9 mouse cellular contexts compared by ENCODE assay signal in the genomic region with DNA sequence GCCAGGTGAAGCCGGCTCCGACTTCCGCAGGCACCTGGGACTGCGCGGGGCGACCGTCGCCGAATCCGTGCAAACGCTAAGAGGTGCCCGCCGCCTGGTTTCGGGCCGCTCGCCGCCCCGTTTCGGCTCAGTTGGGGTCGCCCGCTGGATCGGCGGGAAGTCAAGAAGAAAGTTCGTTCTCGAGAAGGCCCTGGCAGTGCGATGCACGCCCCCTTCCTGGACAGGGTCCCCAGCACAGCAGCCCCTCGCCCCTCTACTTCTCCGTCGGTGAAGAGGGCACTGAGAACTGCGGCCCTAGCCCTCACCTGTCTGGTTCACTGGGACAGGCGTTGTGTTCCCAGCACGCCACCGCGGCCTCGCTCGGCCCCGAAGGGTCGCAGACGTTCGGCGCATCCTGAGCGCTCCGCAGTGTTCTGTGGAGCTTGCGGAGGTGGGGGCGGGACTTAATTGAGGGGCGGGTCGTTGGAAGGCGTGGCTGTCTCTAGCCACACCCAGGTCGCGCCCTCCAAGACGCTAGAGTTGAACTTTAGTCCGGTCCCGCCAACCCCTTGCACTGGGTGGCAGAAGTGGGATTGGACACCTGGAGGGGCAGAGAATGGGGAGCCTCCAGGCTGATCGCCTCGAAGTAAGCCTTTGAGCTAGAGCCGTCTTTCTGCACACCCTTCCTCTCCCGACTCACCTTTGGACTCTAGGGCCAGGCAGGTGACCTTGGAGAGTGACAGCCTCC. TPM values are rescaled to one million over a fixed set of nuclear protein-coding genes. Genes with fewer than 3 reads are reported as not detected.
DNase-seq lines count a peak whose midpoint lies in the region; ATAC-seq lines count a peak whose summit lies in the region.
"Had no signal": no experiment of that assay in that cellular context is flagged by ENCODE, and none has a peak within 500 bp of the region (broad histone marks: within the 10 kb centered on the region; RNA-seq: fewer than 3 reads in every experiment).

No protein-coding gene starts in this region.

- no peaks in the 10 kb centered on the region for H3K36me3 ChIP-seq in heart, embryonic 10.5 days
- no peaks in the 10 kb centered on the region for H3K36me3 ChIP-seq in embryonic facial prominence, embryonic 11.5 days (replicated peaks; ENCODE audit: control insufficient read depth, insufficient read depth, low read depth, low read length)
- no peaks in the 10 kb centered on the region for H3K36me3 ChIP-seq in liver, embryonic 15.5 days (replicated peaks)
- no peaks in the 10 kb centered on the region for H3K36me3 ChIP-seq in neural tube, embryonic 14.5 days (ENCODE audit: control insufficient read depth, insufficient read depth, low read length)

- WGBS in heart, embryonic 10.5 days = 2% methylated on average over 58 of the region's 58 CpGs
- 2% methylated on average over 58 of the region's 58 CpGs for WGBS in embryonic facial prominence, embryonic 11.5 days
- WGBS in liver, embryonic 15.5 days (ENCODE audit: insufficient replicate concordance) = under 1% methylated on average over 58 of the region's 58 CpGs
- WGBS in neural tube, embryonic 14.5 days = 1% methylated on average over 53 of the region's 58 CpGs

- peak overlapping the region; percentile 69 for H3K4me2 ChIP-seq in embryonic facial prominence, embryonic 11.5 days (ENCODE audit: low read depth, low read length)
- H3K4me2 ChIP-seq in liver, embryonic 15.5 days = peak overlapping the region; percentile 76
- H3K4me2 ChIP-seq in neural tube, embryonic 14.5 days (ENCODE audit: low read depth, low read length) = peak overlapping the region; percentile 48

- H3K9me3 ChIP-seq in heart, embryonic 10.5 days = no peaks in the 10 kb centered on the region
- no peaks in the 10 kb centered on the region for H3K9me3 ChIP-seq in embryonic facial prominence, embryonic 11.5 days (replicated peaks; ENCODE audit: control insufficient read depth, low read length)
- H3K9me3 ChIP-seq in liver, embryonic 15.5 days (replicated peaks) = no peaks in the 10 kb centered on the region
- H3K9me3 ChIP-seq in neural tube, embryonic 14.5 days (ENCODE audit: control insufficient read depth, low read length) = no peaks in the 10 kb centered on the region

- peak overlapping the region; percentile 52; the same call in 1 of the 2 replicates for H3K27ac ChIP-seq in heart, embryonic 10.5 days
- H3K27ac ChIP-seq in embryonic facial prominence, embryonic 11.5 days (replicated peaks; ENCODE audit: low read depth, low read length) = no peak overlapping the region
- H3K27ac ChIP-seq in liver, embryonic 15.5 days (replicated peaks) = no peak overlapping the region
- no peak overlapping the region for H3K27ac ChIP-seq in neural tube, embryonic 14.5 days (ENCODE audit: low read depth, low read length)

- ATAC-seq in embryonic facial prominence, embryonic 11.5 days (replicated peaks; ENCODE audit: insufficient number of reproducible peaks, low FRiP score, low TSS enrichment, low read depth) = peak; percentile 64; the same call in 1 of the 2 replicates
- ATAC-seq in inflammation-experienced regulatory T-cells, adult 6 months = peak; percentile 84
- ATAC-seq in liver, embryonic 15.5 days (ENCODE audit: insufficient read depth) = peak; percentile 52; the same call in 1 of the 2 replicates
- ATAC-seq in neural tube, embryonic 14.5 days (ENCODE audit: low read depth) = peak; percentile 47; the same call in 1 of the 2 replicates
- ATAC-seq: Patski had no signal

- H3K4me1 ChIP-seq in heart, embryonic 10.5 days = peaks cover 16% of the 10 kb centered on the region
- peaks cover 3% of the 10 kb centered on the region; the same call in 1 of the 2 replicates for H3K4me1 ChIP-seq in embryonic facial prominence, embryonic 11.5 days (ENCODE audit: control insufficient read depth, insufficient read depth, low read length)
- H3K4me1 ChIP-seq in liver, embryonic 15.5 days (replicated peaks) = peaks cover 22% of the 10 kb centered on the region
- peaks cover 5% of the 10 kb centered on the region; the same call in 1 of the 2 replicates for H3K4me1 ChIP-seq in neural tube, embryonic 14.5 days (ENCODE audit: control insufficient read depth, insufficient read depth, low read length)

- H3K4me3 ChIP-seq in heart, embryonic 10.5 days = peak overlapping the region; percentile 60
- H3K4me3 ChIP-seq in embryonic facial prominence, embryonic 11.5 days (ENCODE audit: low read depth, low read length) = peak overlapping the region; percentile 38
- peak overlapping the region; percentile 53 for H3K4me3 ChIP-seq in liver, embryonic 15.5 days (replicated peaks)
- H3K4me3 ChIP-seq in neural tube, embryonic 14.5 days (ENCODE audit: low read depth, low read length) = peak overlapping the region; percentile 24

- H3K27me3 ChIP-seq in heart, embryonic 10.5 days (ENCODE audit: insufficient read depth, poor library complexity, severe bottlenecking) = peaks cover 63% of the 10 kb centered on the region
- H3K27me3 ChIP-seq in embryonic facial prominence, embryonic 11.5 days (ENCODE audit: control insufficient read depth, insufficient read depth, low read length) = peaks cover 25% of the 10 kb centered on the region
- H3K27me3 ChIP-seq in liver, embryonic 15.5 days = peaks cover 43% of the 10 kb centered on the region
- peaks cover 18% of the 10 kb centered on the region for H3K27me3 ChIP-seq in neural tube, embryonic 14.5 days (ENCODE audit: control insufficient read depth, insufficient read depth, low read length)
- H3K27me3 ChIP-seq: Patski had no signal

- DNase-seq in heart, embryonic 10.5 days (ENCODE audit: low spot score) = no peak
- no peak for DNase-seq in heart, adult 18-20 months
- peak; percentile 61 for DNase-seq in embryonic facial prominence, embryonic 11.5 days (ENCODE audit: low spot score)
- DNase-seq in thymus, postnatal 36 days = peak; percentile 54 to 59
- no peak for DNase-seq in cerebellum, adult 9-11 months

- peak overlapping the region; percentile 46 for H3K9ac ChIP-seq in embryonic facial prominence, embryonic 11.5 days (replicated peaks; ENCODE audit: low read length)
- no peak overlapping the region for H3K9ac ChIP-seq in liver, embryonic 15.5 days
- 0 out of 2 replicates have a peak overlapping the region, but pooled peaks have one; percentile 37 for H3K9ac ChIP-seq in neural tube, embryonic 14.5 days (replicated peaks; ENCODE audit: low read depth, low read length)

RNA-seq across cellular contexts. Expression of a gene that starts 0.6 kb away (rescaled TPM):
- polyA plus RNA-seq in heart, embryonic 10.5 days (2016; fragmentation: Nextera tagmentation; extraction: Ambion mirVana) = 0.41 and 1.1 TPM in 2 replicates
- total RNA-seq in heart, adult 18-20 months (2021) = 1 to 10 TPM in 1 of 2 experiments, under 1 TPM in 1; 0.55 to 1.3 TPM
- 1.2 and 1.3 TPM in 2 replicates for polyA plus RNA-seq in embryonic facial prominence, embryonic 11.5 days (2014; fragmentation: Nextera tagmentation; extraction: Ambion mirVana)
- polyA plus RNA-seq in inflammation-experienced regulatory T-cells, adult 6 months (2017; shearing (Covaris generic)) = 10 to 100 TPM; 62.0 to 95.1 (median 90.5) TPM
- 1.6 TPM in 2 replicates for polyA plus RNA-seq in liver, embryonic 15.5 days (2015; fragmentation: Nextera tagmentation; extraction: Ambion mirVana)
- polyA plus RNA-seq in neural tube, embryonic 14.5 days (2014; fragmentation: Nextera tagmentation; extraction: Ambion mirVana) = 0.56 and 0.91 TPM in 2 replicates
- polyA plus RNA-seq: Patski had no signal

RNA-seq across cellular contexts. Expression of a gene that starts 32.1 kb away (rescaled TPM):
- polyA plus RNA-seq in heart, embryonic 10.5 days (2016; fragmentation: Nextera tagmentation; extraction: Ambion mirVana) = 52.7 and 64.6 TPM in 2 replicates
- 100 to 1,000 TPM; 145 to 150 TPM for total RNA-seq in heart, adult 18-20 months (2021)
- 32.1 and 34.4 TPM in 2 replicates for polyA plus RNA-seq in embryonic facial prominence, embryonic 11.5 days (2014; fragmentation: Nextera tagmentation; extraction: Ambion mirVana)
- polyA plus RNA-seq in inflammation-experienced regulatory T-cells, adult 6 months (2017; shearing (Covaris generic)) = 10 to 100 TPM; 58.3 to 83.2 (median 61.4) TPM
- polyA plus RNA-seq in liver, embryonic 15.5 days (2015; fragmentation: Nextera tagmentation; extraction: Ambion mirVana) = 15.0 and 16.7 TPM in 2 replicates
- 35.7 and 37.3 TPM in 2 replicates for polyA plus RNA-seq in neural tube, embryonic 14.5 days (2014; fragmentation: Nextera tagmentation; extraction: Ambion mirVana)

Comparison
In these comparisons a context has a peak if more than half of its experiments do, and no peak if none do; other contexts are left out.
1. DNase-seq: peak in embryonic facial prominence, embryonic 11.5 days (single experiment) and thymus, postnatal 36 days (2 of 2); none in heart, embryonic 10.5 days (single experiment), heart, adult 18-20 months (0 of 2) and cerebellum, adult 9-11 months (single experiment).
2. RNA of a gene that starts 0.6 kb away (polyA plus RNA-seq): 62.0 to 95.1 TPM in inflammation-experienced regulatory T-cells, adult 6 months; 1.6 TPM in liver, embryonic 15.5 days, 1.2 to 1.3 TPM in embryonic facial prominence, embryonic 11.5 days, 0.41 to 1.1 TPM in heart, embryonic 10.5 days and 0.56 to 0.91 TPM in neural tube, embryonic 14.5 days; every median in the first group is over 10 times any median in the second.
3. Peak in every context shown above with its lines, with median percentiles within 50 percentile points of each other: H3K4me3 ChIP-seq, ATAC-seq and H3K4me2 ChIP-seq.